Mouse (Mus musculus) heart, postnatal 36 days (tissue): ENCODE results near the gene Mmp8. TPM values are rescaled to one million over a fixed set of nuclear protein-coding genes. Genes with fewer than 3 reads are reported as not detected.

Source experiments
- DNase-seq, 2 experiments: peaks; one replicate each; pipeline ENCODE4 v3.0.0; 2021 to 2022
- intact Hi-C: fragments of 180-260 bp; cut with DNase I; formaldehyde crosslinking; loops from one replicate; pipeline ENCODE4 v1.15.1; 2025
- total RNA-seq, 2 experiments: library from RNA; stranded (reverse); gene quantifications; 2 replicates each; pipeline ENCODE4 v1.2.3; 2021

Mmp8 gene
- total RNA-seq, 2 experiments from 2014 or later, result 0.14 TPM; not detected in 1

GRCm38 (mm10) chr9:7590063-7590462, 31.8 kb downstream of the Mmp8 start:
- intact Hi-C loops, result no loop called here
- no peak for DNase-seq

GRCm38 (mm10) chr9:7593272-7593812, 35.1 kb downstream of the Mmp8 start:
- no peak for DNase-seq
- intact Hi-C loops, result no loop called here

GRCm38 (mm10) chr9:7594816-7595540, 36.7 kb downstream of the Mmp8 start:
- DNase-seq, result peak; percentile 75 to 78
- intact Hi-C loops, result loop anchor here (1.0 to 2.0 kb wide), 3 partner anchors 41 to 544 kb away; no protein-coding TSS in a partner anchor

- intact Hi-C loops, result loop anchor here (1.0 to 5.0 kb wide), 4 partner anchors 109 to 604 kb away; no protein-coding TSS in a partner anchor
- peak; percentile 62 to 76 for DNase-seq
These were observed 44.9 kb downstream of the Mmp8 start for GRCm38 (mm10) chr9:7602982-7603742.

GRCm38 (mm10) chr9:7604005-7604404, 45.7 kb downstream of the Mmp8 start:
- DNase-seq, result no peak
- intact Hi-C loops, result loop anchor here (5.0 kb wide), 3 partner anchors 108 to 603 kb away; no protein-coding TSS in a partner anchor

GRCm38 (mm10) chr9:7605638-7606037, 47.4 kb downstream of the Mmp8 start:
- intact Hi-C loops, result no loop called here
- DNase-seq, result no peak

Other genes starting within 250 kb of the Mmp8 start
- gene Mmp12, start 214.1 kb upstream of the Mmp8 start, total RNA-seq, result 1 to 10 TPM in 1 of 2 experiments, under 1 TPM in 1; 0.46 to 1.2 TPM
- gene Mmp1b, start 170.4 kb upstream of the Mmp8 start, total RNA-seq, result not detected
- gene Mmp3, start 112.6 kb upstream of the Mmp8 start, total RNA-seq, result under 1 TPM; 0.27 to 0.28 TPM
- gene Mmp10, start 56.1 kb upstream of the Mmp8 start, total RNA-seq, result not detected
- gene Mmp27, start 12.9 kb downstream of the Mmp8 start, total RNA-seq, result under 1 TPM in 1 of 2 experiments, not detected in 1; 0.22 TPM
- gene Mmp20, start 69.8 kb downstream of the Mmp8 start, total RNA-seq, result not detected
- gene Mmp7, start 133.6 kb downstream of the Mmp8 start, total RNA-seq, result not detected
- 10 to 100 TPM; 37.2 to 40.4 TPM for gene Tmem123, start 205.6 kb downstream of the Mmp8 start, total RNA-seq